Mouse (Mus musculus): Measurements from ENCODE around the gene Cct4.

The Cct4 gene

GRCm38 (mm10) chr11:23047663-23048582 lies 57.6 kb downstream of the Cct4 start:
- no peak for DNase-seq

GRCm38 (mm10) chr11:23049642-23050041 lies 59.3 kb downstream of the Cct4 start:
- no peak for DNase-seq

GRCm38 (mm10) chr11:23052353-23052752 lies 62.0 kb downstream of the Cct4 start:
- no peak for DNase-seq
